Mouse (Mus musculus) stomach, postnatal 0 days (tissue): ENCODE data around the gene Lsm7. TPM values are rescaled to one million over a fixed set of nuclear protein-coding genes. Genes with fewer than 3 reads are reported as not detected.

Experiments used
- ATAC-seq: fragments of 200-750 bp; cut with Nextera tagmentation; 2 replicates; pipeline ENCODE4 v1.8.0; 2017; ENCODE audit not compliant: low FRiP score, low TSS enrichment
- DNase-seq: peaks from one replicate; pipeline ENCODE4 v3.0.0-alpha.2; 2016; ENCODE audit warnings: low spot score
- H3K27ac ChIP-seq: fragments of 300-500 bp; sonication (generic); replicated peaks from 2 replicates; pipeline ENCODE4 v1.5.1; 2014; ENCODE audit warnings: mild to moderate bottlenecking, control low read depth
- H3K27me3 ChIP-seq: fragments of 300-500 bp; sonication (generic); 2 replicates; pipeline ENCODE4 v1.6.1; 2014; ENCODE audit warnings: low read length; ENCODE audit not compliant: control insufficient read depth, insufficient read depth
- H3K36me3 ChIP-seq: fragments of 300-500 bp; sonication (generic); 2 replicates; pipeline ENCODE4 v1.6.1; 2014; ENCODE audit warnings: low read length, mixed read lengths; ENCODE audit not compliant: control insufficient read depth, insufficient read depth
- H3K4me1 ChIP-seq: fragments of 300-500 bp; sonication (generic); replicated peaks from 2 replicates; pipeline ENCODE4 v1.6.1; 2014; ENCODE audit warnings: antibody characterized with exemption; ENCODE audit not compliant: control insufficient read depth, insufficient read depth
- H3K4me2 ChIP-seq: fragments of 300-500 bp; sonication (generic); replicated peaks from 2 replicates; pipeline ENCODE4 v1.6.1; 2014; ENCODE audit warnings: low read depth, mild to moderate bottlenecking, control low read depth, moderate library complexity
- H3K4me3 ChIP-seq: fragments of 300-500 bp; sonication (generic); 2 replicates; pipeline ENCODE4 v1.5.1; 2014; ENCODE audit warnings: low read depth, low read length, control low read depth
- H3K9ac ChIP-seq: fragments of 300-500 bp; sonication (generic); 2 replicates; pipeline ENCODE4 v1.6.1; 2014; ENCODE audit warnings: mild to moderate bottlenecking, low read length, control low read depth, mixed read lengths
- H3K9me3 ChIP-seq: fragments of 300-500 bp; sonication (generic); 2 replicates; pipeline ENCODE4 v1.6.1; 2016; ENCODE audit warnings: low read length; ENCODE audit not compliant: control insufficient read depth
- CTCF ChIP-seq: IDR thresholded peaks from 2 replicates; pipeline ENCODE4 v1.5.1; 2016; ENCODE audit warnings: antibody characterized with exemption, low read depth, mild to moderate bottlenecking, moderate library complexity
- EP300 ChIP-seq: optimal IDR thresholded peaks from 2 replicates; pipeline ENCODE3; 2016; ENCODE audit warnings: antibody characterized with exemption
- WGBS: fragments of 180-500 bp; shearing (Covaris S2); extraction: QIAGEN DNeasy Blood & Tissue Kit; methylation state at CpG from one replicate; pipeline ENCODE4 v1.1.7; 2014; 5-methylcytosine and 5-hydroxymethylcytosine counted together
- polyA plus RNA-seq: library from polyadenylated mRNA; unstranded; fragments of >200 nt; fragmentation: Nextera tagmentation; extraction: Ambion mirVana; gene quantifications from 2 replicates; pipeline ENCODE4 v1.2.1, GENCODE M21; 2015

Gene Lsm7
- polyA plus RNA-seq, 1 experiment from 2014 or later, result 180 TPM

DNA sequence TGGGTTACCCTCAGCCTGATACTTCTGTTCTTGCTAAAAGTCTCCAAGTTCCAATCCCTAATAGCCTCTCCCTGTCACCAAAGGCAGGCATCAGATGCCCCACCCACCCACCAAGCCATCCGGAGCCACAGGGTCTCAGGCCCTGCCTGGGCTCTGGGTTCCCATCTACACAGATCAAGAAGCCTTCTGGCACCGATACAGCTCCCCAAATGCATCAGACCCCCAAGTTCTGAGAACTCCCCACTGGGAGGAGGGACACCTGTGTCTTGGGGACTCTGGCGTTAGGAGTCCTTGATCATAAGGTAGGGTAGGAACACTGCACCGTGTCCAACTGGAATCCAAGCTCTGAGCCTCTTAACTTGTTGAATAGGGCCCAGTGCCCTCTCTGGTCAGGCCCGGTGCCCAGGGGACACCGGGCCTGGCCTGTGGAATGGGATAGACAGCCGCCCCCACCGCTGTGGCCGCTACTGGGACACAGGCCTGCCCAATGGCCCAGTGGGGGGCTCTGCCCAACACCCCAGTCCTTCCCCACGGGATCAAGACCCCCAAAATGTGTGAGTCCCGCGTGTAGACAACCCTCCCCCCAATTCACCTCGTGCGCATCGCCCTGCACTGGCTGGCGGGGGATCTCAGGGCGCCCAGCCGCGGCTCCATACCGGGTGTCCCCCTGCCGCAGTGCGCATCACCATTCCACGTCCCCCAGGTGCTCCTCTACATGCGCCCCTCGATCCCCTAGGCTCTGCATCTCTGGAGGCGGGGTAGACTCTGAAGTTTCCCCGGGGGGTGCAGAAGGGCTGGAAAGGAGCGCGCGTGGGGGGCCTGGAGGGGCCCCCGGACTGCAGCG is 11.7 kb downstream of the Lsm7 start:
- H3K27ac ChIP-seq, result no peak overlapping the region
- peaks cover 4% of the 10 kb centered on the region; the same call in 1 of the 2 replicates for H3K27me3 ChIP-seq
- H3K36me3 ChIP-seq, result no peaks in the 10 kb centered on the region
- TF ChIP-seq EP300, result no peak
- TF ChIP-seq CTCF, result no peak
- H3K4me3 ChIP-seq, result peak overlapping the region; percentile 41
- peak overlapping the region; percentile 43; the same call in 1 of the 2 replicates for H3K9ac ChIP-seq
- H3K4me2 ChIP-seq, result peak overlapping the region; percentile 62
- WGBS, result 10% methylated on average over 31 of the region's 32 CpGs
- no peak for ATAC-seq
- H3K4me1 ChIP-seq, result no peaks in the 10 kb centered on the region
- no peaks in the 10 kb centered on the region for H3K9me3 ChIP-seq
- DNase-seq, result no peak

DNA sequence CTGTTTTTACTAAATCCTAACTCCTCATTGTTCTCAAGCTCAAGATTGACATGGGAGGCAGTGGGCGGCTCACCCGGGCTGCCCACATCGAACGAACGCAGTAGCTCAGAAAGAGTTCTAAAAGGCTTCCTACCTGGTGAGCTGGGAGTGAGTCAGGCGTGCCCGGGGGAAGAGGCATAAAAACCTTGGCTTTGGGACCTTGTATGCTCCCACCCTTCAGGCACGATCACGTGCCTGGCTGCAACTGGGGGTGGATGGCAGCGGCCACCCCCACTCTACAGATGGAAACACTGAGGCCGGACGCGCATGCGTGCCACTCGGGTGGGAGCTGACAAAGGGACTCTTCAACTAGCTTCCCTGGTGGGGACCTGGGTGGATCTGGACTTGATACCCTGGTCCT is 12.7 kb downstream of the Lsm7 start:
- no peak overlapping the region for H3K27ac ChIP-seq
- no peak for ATAC-seq
- H3K27me3 ChIP-seq, result peaks cover 4% of the 10 kb centered on the region; the same call in 1 of the 2 replicates
- H3K4me2 ChIP-seq, result no peak overlapping the region
- TF ChIP-seq CTCF (no peak), EP300 (no peak)
- no peaks in the 10 kb centered on the region for H3K9me3 ChIP-seq
- 73% methylated on average over 15 of the region's 15 CpGs for WGBS
- DNase-seq, result no peak
- H3K4me1 ChIP-seq, result no peaks in the 10 kb centered on the region
- H3K9ac ChIP-seq, result no peak overlapping the region
- H3K4me3 ChIP-seq, result no peak overlapping the region
- H3K36me3 ChIP-seq, result no peaks in the 10 kb centered on the region

DNA sequence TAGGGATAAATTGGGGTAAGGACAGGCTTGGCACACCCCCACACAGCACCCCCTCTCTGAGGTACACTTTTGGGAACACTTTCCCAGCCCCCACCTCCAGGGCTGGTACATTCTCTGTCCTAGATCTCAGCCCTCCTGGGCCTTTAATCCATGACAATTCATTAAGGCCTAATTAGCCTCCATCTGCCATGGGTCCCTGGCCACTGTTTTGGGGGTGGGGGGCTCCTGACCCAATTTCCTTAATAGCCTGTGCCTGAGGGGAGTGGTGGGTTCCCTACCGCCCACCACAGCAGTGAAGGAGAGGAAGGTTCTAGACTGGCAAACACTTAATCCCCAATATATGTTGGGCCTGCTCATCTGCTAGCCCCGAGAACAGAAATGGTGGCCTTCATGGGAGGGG is 13.3 kb downstream of the Lsm7 start:
- TF ChIP-seq EP300 (no peak), CTCF (no peak)
- Histone ChIP-seq H3K9me3 (no peaks in the 10 kb centered on the region), H3K9ac (no peak overlapping the region), H3K4me3 (no peak overlapping the region), H3K27me3 (peaks cover 4% of the 10 kb centered on the region; the same call in 1 of the 2 replicates), H3K36me3 (no peaks in the 10 kb centered on the region), H3K27ac (no peak overlapping the region), H3K4me1 (no peaks in the 10 kb centered on the region), H3K4me2 (no peak overlapping the region)
- 68% methylated on average over 2 of the region's 2 CpGs for WGBS
- DNase-seq (no peak), ATAC-seq (no peak)

GRCm38 (mm10) chr10:80839848-80840247 is 15.2 kb downstream of the Lsm7 start:
- peaks cover 4% of the 10 kb centered on the region; the same call in 1 of the 2 replicates for H3K27me3 ChIP-seq
- no peak overlapping the region for H3K27ac ChIP-seq
- H3K4me1 ChIP-seq, result no peaks in the 10 kb centered on the region
- no peaks in the 10 kb centered on the region for H3K9me3 ChIP-seq
- 65% methylated on average over 6 of the region's 6 CpGs for WGBS
- DNase-seq (no peak), ATAC-seq (no peak)
- H3K36me3 ChIP-seq, result no peaks in the 10 kb centered on the region
- H3K4me2 ChIP-seq, result no peak overlapping the region
- H3K9ac ChIP-seq, result no peak overlapping the region
- H3K4me3 ChIP-seq, result no peak overlapping the region
- TF ChIP-seq EP300, result no peak
- TF ChIP-seq CTCF, result no peak

DNA sequence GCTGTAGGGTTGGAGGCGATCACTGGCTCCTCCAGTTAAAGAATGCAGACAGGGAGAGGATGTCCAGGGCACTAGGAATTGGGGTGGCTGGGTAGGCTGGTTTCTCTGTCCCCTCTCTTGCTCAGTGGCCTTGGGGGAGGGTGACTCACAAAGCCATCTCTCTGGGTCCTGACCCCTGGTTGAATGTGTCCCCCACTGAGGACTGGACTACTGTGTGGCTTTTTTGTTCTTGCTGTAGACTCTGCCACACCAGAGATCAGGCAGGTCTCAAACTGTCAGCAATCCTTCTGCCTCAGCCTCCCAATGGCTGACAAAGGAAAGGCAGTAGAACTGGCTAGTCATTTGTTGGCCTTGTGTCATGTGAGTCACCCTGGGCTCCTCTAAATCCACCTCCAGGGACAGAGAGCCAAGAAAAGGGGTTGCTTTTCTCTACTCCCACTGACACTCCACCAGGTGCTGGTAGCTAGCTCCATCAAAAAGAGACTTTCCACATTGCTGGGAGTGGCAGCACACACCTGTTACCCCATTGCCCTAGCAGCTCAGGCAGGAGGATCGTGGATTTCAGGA is 16.6 kb downstream of the Lsm7 start:
- DNase-seq (no peak), ATAC-seq (no peak)
- TF ChIP-seq CTCF (no peak), EP300 (no peak)
- 55% methylated on average over 2 of the region's 2 CpGs for WGBS
- Histone ChIP-seq H3K36me3 (no peaks in the 10 kb centered on the region), H3K4me2 (no peak overlapping the region), H3K27ac (no peak overlapping the region), H3K9ac (no peak overlapping the region), H3K4me1 (no peaks in the 10 kb centered on the region), H3K9me3 (no peaks in the 10 kb centered on the region), H3K27me3 (no peaks in the 10 kb centered on the region; the same call in 1 of the 2 replicates), H3K4me3 (no peak overlapping the region)

DNA sequence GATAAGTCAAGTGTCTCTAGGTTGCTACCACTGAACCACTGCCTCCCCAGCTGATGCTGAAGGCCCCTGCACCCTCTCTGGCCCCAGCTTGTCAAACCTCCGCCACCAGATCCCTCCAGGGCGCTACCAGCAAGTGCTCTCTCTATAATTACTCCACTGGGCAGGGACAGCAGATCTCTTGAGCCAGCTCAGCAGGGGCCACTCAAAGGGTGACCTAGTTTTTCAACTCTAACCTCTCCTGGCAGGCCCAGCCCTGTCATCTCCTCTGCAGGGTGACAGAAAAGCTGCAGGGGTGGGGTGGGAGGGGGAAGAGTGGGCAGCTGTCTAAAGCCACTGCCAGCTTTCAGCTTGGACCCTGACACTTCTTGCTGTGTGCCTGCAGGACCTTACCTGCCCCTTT is 17.2 kb downstream of the Lsm7 start:
- ATAC-seq (no peak), DNase-seq (no peak)
- no peaks in the 10 kb centered on the region for H3K4me1 ChIP-seq
- no peak overlapping the region for H3K4me2 ChIP-seq
- no peak for TF ChIP-seq CTCF
- TF ChIP-seq EP300, result no peak
- H3K36me3 ChIP-seq, result no peaks in the 10 kb centered on the region
- no peaks in the 10 kb centered on the region; the same call in 1 of the 2 replicates for H3K27me3 ChIP-seq
- no peak overlapping the region for H3K4me3 ChIP-seq
- WGBS, result 11% methylated on average over 2 of the region's 2 CpGs
- no peaks in the 10 kb centered on the region for H3K9me3 ChIP-seq
- no peak overlapping the region for H3K9ac ChIP-seq
- no peak overlapping the region for H3K27ac ChIP-seq
